Mouse (Mus musculus) embryonic fibroblast, embryonic 13.5 days (primary cell): ENCODE data around the gene Ptpn13.

ENCODE experiments used
- CTCF ChIP-seq: IDR thresholded peaks from 2 replicates; pipeline ENCODE4 v1.5.1; 2011; ENCODE audit warnings: mild to moderate bottlenecking, control low read depth, low read length, moderate library complexity, borderline replicate concordance; ENCODE audit not compliant: insufficient read depth
- POLR2A ChIP-seq: IDR thresholded peaks from 2 replicates; pipeline ENCODE4 v1.6.1; 2011; ENCODE audit warnings: low read depth, mild to moderate bottlenecking, control low read depth, low read length, moderate library complexity

DNA sequence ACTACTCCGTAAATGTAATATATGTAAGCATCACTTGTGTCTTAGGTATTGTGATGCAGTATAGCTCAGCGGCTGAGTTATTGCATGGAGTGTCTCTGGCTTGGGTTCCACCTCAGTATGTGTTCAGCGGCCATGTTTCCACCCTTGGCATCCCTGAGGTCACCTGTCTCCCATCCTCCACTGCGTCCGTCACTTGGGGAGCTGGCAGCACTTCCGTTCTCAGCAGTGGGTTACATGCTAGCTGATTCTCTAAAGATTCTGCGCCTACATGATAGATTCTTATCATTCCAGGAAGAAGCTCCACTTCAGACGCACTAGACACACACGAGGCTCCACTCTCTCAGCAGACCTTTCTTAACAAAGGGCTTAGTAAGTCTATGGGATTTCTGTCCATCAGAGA lies 76.1 kb downstream of the Ptpn13 start:
- no peak for TF ChIP-seq POLR2A
- TF ChIP-seq CTCF, result no peak
